Mouse (Mus musculus): ENCODE results near the gene Naa80. TPM values are rescaled to one million over a fixed set of nuclear protein-coding genes. Genes with fewer than 3 reads are reported as not detected.

The Naa80 gene
- 35.5 and 40.9 TPM in 2 replicates for polyA plus RNA-seq (2012)

DNA sequence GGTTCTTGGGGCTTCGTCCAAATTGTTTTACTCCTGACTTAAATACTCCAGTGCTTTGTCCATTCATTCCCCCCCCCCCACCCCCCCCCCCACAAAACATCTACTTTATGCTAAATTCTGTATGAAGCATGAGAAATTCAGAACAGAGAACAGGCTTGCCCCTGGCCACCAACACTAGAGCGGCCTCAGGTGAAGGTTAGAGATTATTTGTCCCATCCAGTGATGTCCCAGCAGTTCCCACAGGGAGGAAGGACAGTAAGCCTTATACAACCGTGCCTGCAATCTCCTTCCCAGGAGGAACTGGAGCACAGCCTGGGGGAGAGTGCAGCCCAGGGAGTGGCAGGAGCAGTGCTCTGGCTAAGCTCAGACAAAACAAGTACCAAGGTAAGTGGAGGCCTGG, at the start of gene Naa80:
Gene Naa80 (plus strand): TSS at position 301 of the 400 bp plus-strand sequence.
- TF ChIP-seq GATA1 (IDR thresholded peaks at IDR 0.05; ENCODE audit: low read length): no peak

GRCm38 (mm10) chr9:107533791-107534407, 44.8 kb upstream of the Naa80 start, which contains the start of gene Tmem115:
Tmem115 (plus strand) TSS chr9:107533945.
- TF ChIP-seq GATA1 (IDR thresholded peaks at IDR 0.05; ENCODE audit: low read length): no peak

DNA sequence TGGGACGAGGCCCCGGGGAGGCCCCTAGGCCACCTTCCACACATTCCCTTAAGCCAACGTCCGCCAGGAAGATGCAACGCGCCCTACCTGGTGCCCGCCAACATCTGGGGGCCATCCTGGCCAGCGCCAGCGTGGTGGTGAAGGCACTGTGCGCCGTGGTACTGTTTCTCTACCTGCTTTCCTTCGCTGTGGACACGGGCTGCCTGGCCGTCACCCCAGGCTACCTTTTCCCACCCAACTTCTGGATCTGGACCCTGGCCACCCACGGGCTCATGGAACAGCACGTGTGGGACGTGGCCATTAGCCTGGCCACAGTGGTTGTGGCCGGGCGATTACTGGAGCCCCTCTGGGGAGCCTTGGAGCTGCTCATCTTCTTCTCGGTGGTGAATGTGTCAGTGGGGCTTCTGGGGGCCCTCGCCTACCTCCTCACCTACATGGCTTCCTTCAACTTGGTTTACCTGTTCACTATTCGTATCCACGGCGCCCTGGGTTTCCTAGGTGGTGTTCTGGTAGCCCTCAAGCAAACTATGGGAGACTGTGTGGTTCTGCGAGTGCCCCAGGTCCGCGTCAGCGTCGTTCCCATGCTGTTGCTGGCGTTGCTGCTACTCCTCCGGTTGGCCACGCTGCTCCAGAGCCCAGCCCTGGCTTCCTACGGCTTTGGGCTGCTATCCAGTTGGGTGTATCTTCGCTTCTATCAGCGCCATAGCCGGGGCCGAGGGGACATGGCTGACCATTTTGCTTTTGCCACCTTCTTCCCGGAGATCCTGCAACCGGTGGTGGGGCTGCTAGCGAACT, 44.1 kb upstream of the Naa80 start:
- no peak for TF ChIP-seq GATA1 (IDR thresholded peaks at IDR 0.05; ENCODE audit: low read length)

DNA sequence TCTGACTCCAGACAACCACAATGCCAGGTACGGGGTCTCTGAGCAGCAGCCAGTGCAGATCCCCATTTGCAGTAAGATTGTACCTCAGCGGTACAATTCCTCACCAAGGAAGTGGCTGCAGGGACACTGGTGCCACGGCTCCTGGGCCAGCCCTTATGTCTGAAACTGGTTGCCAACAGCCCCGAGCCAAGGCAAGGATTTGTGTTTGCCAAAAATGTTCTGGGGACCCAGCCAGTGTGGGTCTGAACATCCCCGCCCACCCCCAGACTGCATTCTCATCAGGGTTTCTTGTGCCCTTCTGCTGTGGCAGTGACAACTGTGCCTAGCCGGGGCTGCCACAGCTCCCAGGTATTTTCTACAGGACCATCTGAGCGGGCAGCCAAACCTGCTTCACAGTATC, 40.5 kb upstream of the Naa80 start:
- TF ChIP-seq GATA1 (IDR thresholded peaks at IDR 0.05; ENCODE audit: low read length): no peak

DNA sequence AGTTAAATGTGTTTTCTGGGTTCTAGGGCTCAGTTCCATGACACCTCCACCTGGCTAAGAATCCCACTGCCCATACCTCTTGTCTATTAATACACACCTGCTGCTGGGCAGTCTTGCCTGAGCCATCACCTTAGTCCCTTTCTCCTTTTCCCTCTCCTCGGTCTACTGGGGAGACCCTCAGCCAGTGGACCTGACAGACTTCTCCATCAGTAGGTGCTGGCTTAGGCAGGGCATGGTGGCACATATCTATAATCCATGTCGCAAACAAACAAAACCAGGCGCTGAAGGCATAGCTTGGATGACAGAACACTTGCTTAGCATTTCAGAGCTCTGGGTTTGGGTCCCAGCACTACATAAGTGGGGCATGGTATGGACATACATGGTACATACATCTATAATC, 40.0 kb upstream of the Naa80 start:
- no peak for TF ChIP-seq GATA1 (IDR thresholded peaks at IDR 0.05; ENCODE audit: low read length)

GRCm38 (mm10) chr9:107539940-107540339, 38.7 kb upstream of the Naa80 start:
- no peak for TF ChIP-seq GATA1 (IDR thresholded peaks at IDR 0.05; ENCODE audit: low read length)

DNA sequence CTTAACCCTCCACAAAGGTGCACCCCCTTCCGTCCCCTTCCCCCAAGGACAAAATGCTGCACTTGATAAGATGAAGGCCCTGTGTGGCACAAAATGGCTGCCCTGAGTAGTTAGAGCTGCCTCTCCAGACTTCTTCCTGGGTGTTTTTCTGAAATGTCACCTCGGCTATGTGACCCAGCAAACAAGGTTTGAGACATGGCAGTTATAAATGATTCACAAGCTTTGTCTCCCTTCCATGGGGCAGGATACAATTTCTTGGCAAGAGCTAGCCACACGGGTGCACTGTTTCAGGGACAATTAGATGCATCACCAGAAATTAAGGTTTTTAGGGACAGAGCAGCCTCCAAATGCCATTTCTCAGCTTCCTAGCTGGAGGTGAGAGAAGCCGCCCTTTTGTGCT, 38.3 kb upstream of the Naa80 start:
- no peak for TF ChIP-seq GATA1 (IDR thresholded peaks at IDR 0.05; ENCODE audit: low read length)

GRCm38 (mm10) chr9:107541005-107541404, 37.7 kb upstream of the Naa80 start:
- no peak for TF ChIP-seq GATA1 (IDR thresholded peaks at IDR 0.05; ENCODE audit: low read length)

DNA sequence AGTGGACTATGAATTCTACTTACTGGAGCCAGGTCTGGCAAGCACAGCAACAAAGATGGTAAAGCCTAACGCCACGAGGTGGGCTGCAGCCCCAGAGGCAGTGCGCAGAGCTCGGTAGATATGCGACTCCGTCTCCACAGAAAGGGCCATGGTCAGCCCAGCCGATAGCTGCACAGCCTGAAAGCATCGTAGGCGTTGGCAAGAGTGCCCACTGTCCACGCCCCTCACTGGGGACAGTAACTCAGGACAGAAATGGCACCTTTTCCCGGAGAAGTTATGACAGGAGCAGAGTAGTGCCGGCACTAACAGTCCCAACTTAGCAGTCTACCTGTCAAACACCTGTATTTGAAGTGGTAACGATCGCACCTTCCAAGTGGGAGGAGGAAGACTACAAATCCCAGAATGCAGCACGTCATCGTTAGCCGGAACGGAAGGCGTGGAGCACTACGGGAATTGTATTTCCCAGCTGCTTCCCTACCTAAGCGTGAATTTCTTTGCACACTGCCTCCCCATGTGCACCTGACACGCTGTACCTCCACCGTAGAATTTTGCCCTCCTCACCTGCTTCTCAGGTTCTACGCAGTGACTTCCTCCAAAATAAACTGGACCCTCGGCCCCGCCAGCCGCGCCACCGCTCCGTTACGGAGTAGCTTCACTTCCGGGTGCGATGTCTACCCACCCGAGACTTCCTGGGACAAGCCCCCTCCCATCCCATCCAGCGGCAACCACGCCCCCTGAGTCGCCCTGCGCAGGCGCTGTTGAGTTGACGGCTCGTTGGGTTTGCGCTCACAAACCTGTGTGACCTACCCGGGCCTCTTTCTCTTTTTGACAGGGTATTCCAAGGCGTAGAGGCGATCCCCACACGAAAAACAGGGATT, 37.0 kb upstream of the Naa80 start, which contains the start of the genes Cyb561d2 and Nprl2:
Gene Cyb561d2 (minus strand): TSS at position 720 of the 878 bp plus-strand sequence.
Gene Nprl2 (plus strand): TSS at position 753 of the 878 bp plus-strand sequence.
- no peak for TF ChIP-seq GATA1 (IDR thresholded peaks at IDR 0.05; ENCODE audit: low read length)

GRCm38 (mm10) chr9:107542352-107542686, 36.4 kb upstream of the Naa80 start:
- TF ChIP-seq GATA1 (IDR thresholded peaks at IDR 0.05; ENCODE audit: low read length): no peak

GRCm38 (mm10) chr9:107542721-107543120, 36.0 kb upstream of the Naa80 start:
- TF ChIP-seq GATA1 (IDR thresholded peaks at IDR 0.05; ENCODE audit: low read length): no peak

- no peak for TF ChIP-seq GATA1 (IDR thresholded peaks at IDR 0.05; ENCODE audit: low read length)
These were observed 35.4 kb upstream of the Naa80 start for GRCm38 (mm10) chr9:107543299-107543698.

DNA sequence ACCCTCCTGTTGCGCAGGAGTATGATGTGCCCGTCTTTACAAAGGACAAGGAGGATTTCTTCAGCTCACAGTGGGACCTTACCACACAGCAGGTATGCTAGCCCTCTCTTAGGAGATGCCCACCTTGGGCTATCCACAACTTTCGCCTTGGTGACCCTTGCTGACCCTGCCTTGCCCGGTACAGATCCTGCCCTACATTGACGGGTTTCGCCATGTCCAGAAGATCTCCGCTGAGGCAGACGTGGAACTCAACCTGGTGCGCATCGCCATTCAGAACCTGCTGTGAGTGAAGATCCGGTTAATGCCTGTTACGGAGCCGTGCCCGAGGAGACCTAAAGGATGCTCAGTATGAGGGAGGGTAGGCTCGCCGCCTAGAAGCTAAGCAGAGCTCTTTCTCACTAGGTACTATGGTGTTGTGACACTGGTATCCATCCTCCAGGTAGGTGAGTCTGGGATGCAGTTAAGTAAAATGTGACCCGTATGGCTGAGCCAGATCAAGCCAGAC, 34.4 kb upstream of the Naa80 start:
- no peak for TF ChIP-seq GATA1 (IDR thresholded peaks at IDR 0.05; ENCODE audit: low read length)

DNA sequence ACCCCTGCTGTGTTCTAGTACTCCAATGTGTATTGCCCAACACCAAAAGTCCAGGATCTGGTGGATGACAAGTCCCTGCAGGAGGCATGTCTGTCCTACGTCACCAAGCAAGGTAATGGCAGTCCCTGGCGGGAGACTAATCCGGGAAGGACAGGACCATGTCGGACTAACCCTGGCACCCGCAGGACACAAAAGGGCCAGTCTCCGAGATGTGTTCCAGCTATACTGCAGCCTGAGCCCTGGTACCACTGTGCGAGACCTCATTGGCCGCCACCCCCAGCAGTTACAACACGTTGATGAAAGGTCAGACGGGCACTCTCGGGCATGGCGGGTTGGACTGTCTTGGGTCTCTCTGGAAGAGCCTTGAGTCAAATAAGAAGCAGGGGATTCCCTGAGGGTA, 34.0 kb upstream of the Naa80 start:
- no peak for TF ChIP-seq GATA1 (IDR thresholded peaks at IDR 0.05; ENCODE audit: low read length)

DNA sequence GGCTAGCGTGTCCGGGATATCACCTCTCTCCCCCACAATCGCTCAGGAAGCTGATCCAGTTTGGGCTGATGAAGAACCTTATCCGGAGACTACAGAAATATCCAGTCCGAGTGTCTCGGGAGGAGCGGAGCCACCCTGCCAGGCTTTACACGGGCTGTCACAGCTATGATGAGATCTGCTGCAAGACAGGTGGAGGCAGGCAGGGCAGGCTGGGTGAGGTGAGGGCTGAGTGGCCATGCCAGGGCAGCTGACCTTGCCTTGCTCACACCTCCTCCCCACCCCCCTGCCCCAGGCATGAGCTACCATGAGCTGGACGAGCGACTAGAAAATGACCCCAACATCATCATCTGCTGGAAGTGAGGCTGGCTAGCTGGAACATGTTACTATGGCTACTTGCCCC, 33.5 kb upstream of the Naa80 start:
- TF ChIP-seq GATA1 (IDR thresholded peaks at IDR 0.05; ENCODE audit: low read length): no peak

GRCm38 (mm10) chr9:107545602-107546001, 33.1 kb upstream of the Naa80 start:
- no peak for TF ChIP-seq GATA1 (IDR thresholded peaks at IDR 0.05; ENCODE audit: low read length)
